Mouse (Mus musculus) midbrain, embryonic 10.5 days (tissue): ENCODE results near the gene Tmem178. TPM values are rescaled to one million over a fixed set of nuclear protein-coding genes. Genes with fewer than 3 reads are reported as not detected.

Experiments used
- DNase-seq: peaks from one replicate; pipeline ENCODE4 v3.0.0-alpha.2; 2017; ENCODE audit warnings: low spot score
- H3K27ac ChIP-seq: fragments of 300-500 bp; sonication (generic); replicated peaks from 2 replicates; pipeline ENCODE4 v1.5.1; 2016; ENCODE audit warnings: mild to moderate bottlenecking
- H3K27me3 ChIP-seq: fragments of 300-500 bp; sonication (generic); 2 replicates; pipeline ENCODE4 v1.6.1; 2016; ENCODE audit warnings: low read depth, mild to moderate bottlenecking; ENCODE audit not compliant: poor library complexity, severe bottlenecking
- H3K36me3 ChIP-seq: fragments of 300-500 bp; sonication (generic); 2 replicates; pipeline ENCODE4 v1.6.1; 2016; ENCODE audit warnings: mild to moderate bottlenecking, moderate library complexity
- H3K4me1 ChIP-seq: fragments of 300-500 bp; sonication (generic); 2 replicates; pipeline ENCODE4 v1.6.1; 2016
- H3K4me3 ChIP-seq: fragments of 300-500 bp; sonication (generic); 2 replicates; pipeline ENCODE4 v1.5.1; 2016; ENCODE audit warnings: mild to moderate bottlenecking, moderate library complexity
- H3K9me3 ChIP-seq: fragments of 300-500 bp; sonication (generic); replicated peaks from 2 replicates; pipeline ENCODE4 v1.6.1; 2016; ENCODE audit warnings: mild to moderate bottlenecking
- WGBS: fragments of 180-500 bp; shearing (Covaris S2); methylation state at CpG from one replicate; pipeline ENCODE4 v1.1.7; 2016; 5-methylcytosine and 5-hydroxymethylcytosine counted together
- polyA plus RNA-seq: library from polyadenylated mRNA; unstranded; fragments of >200 nt; fragmentation: Nextera tagmentation; extraction: Ambion mirVana; gene quantifications from 2 replicates; pipeline ENCODE4 v1.2.1, GENCODE M21; 2016

Tmem178 gene
- polyA plus RNA-seq, 1 experiment from 2014 or later, result 6.4 TPM

GRCm38 (mm10) chr17:80949895-80950294 lies 5.5 kb downstream of the Tmem178 start:
- Histone ChIP-seq H3K27ac (no peak overlapping the region), H3K9me3 (no peaks in the 10 kb centered on the region), H3K36me3 (no peaks in the 10 kb centered on the region), H3K4me3 (no peak overlapping the region), H3K4me1 (peaks cover 1% of the 10 kb centered on the region), H3K27me3 (peaks cover 22% of the 10 kb centered on the region)
- DNase-seq, result no peak
- WGBS, result 84% methylated on average over 10 of the region's 10 CpGs

- Histone ChIP-seq H3K27me3 (peaks cover 1% of the 10 kb centered on the region), H3K4me3 (no peak overlapping the region), H3K27ac (no peak overlapping the region), H3K4me1 (peaks cover 13% of the 10 kb centered on the region; the same call in 1 of the 2 replicates), H3K36me3 (no peaks in the 10 kb centered on the region), H3K9me3 (no peaks in the 10 kb centered on the region)
- no peak for DNase-seq
- 78% methylated on average over 7 of the region's 7 CpGs for WGBS
These were observed 7.9 kb downstream of the Tmem178 start for GRCm38 (mm10) chr17:80952305-80952704.

- Histone ChIP-seq H3K9me3 (peaks cover 7% of the 10 kb centered on the region; the same call in 1 of the 2 replicates), H3K27ac (0 out of 2 replicates have a peak overlapping the region, but pooled peaks have one; percentile 28), H3K4me1 (peaks cover 13% of the 10 kb centered on the region; the same call in 1 of the 2 replicates), H3K36me3 (no peaks in the 10 kb centered on the region), H3K27me3 (no peaks in the 10 kb centered on the region), H3K4me3 (no peak overlapping the region)
- no peak for DNase-seq
- 64% methylated on average over 7 of the region's 7 CpGs for WGBS
These were observed 11.0 kb downstream of the Tmem178 start for GRCm38 (mm10) chr17:80955415-80955814.

- Histone ChIP-seq H3K27ac (0 out of 2 replicates have a peak overlapping the region, but pooled peaks have one; percentile 3), H3K4me1 (peaks cover 13% of the 10 kb centered on the region; the same call in 1 of the 2 replicates), H3K9me3 (peaks cover 7% of the 10 kb centered on the region; the same call in 1 of the 2 replicates), H3K27me3 (no peaks in the 10 kb centered on the region), H3K36me3 (no peaks in the 10 kb centered on the region), H3K4me3 (no peak overlapping the region)
- DNase-seq, result no peak
- 86% methylated on average over 10 of the region's 10 CpGs for WGBS
These were observed 11.8 kb downstream of the Tmem178 start for GRCm38 (mm10) chr17:80955998-80956811.

GRCm38 (mm10) chr17:80958332-80958731 lies 13.9 kb downstream of the Tmem178 start:
- WGBS, result 85% methylated on average over 6 of the region's 6 CpGs
- no peaks in the 10 kb centered on the region for H3K36me3 ChIP-seq
- H3K27ac ChIP-seq, result no peak overlapping the region
- H3K4me1 ChIP-seq, result peaks cover 13% of the 10 kb centered on the region; the same call in 1 of the 2 replicates
- H3K27me3 ChIP-seq, result no peaks in the 10 kb centered on the region
- H3K9me3 ChIP-seq, result peaks cover 7% of the 10 kb centered on the region; the same call in 1 of the 2 replicates
- no peak overlapping the region for H3K4me3 ChIP-seq
- no peak for DNase-seq

- WGBS, result 76% methylated on average over 2 of the region's 2 CpGs
- H3K36me3 ChIP-seq, result no peaks in the 10 kb centered on the region
These were observed 15.4 kb downstream of the Tmem178 start for GRCm38 (mm10) chr17:80959840-80960239.

GRCm38 (mm10) chr17:80967475-80967874 lies 23.0 kb downstream of the Tmem178 start:
- Histone ChIP-seq H3K9me3 (no peaks in the 10 kb centered on the region), H3K36me3 (no peaks in the 10 kb centered on the region), H3K27ac (no peak overlapping the region), H3K27me3 (no peaks in the 10 kb centered on the region), H3K4me3 (no peak overlapping the region), H3K4me1 (peaks cover 57% of the 10 kb centered on the region)
- WGBS, result 50% methylated on average over 7 of the region's 7 CpGs
- DNase-seq, result peak; percentile 34

More at GRCm38 (mm10) chr17:80959840-80960239, 15.4 kb downstream of the Tmem178 start:
- no peak for DNase-seq
- peaks cover 23% of the 10 kb centered on the region for H3K4me1 ChIP-seq
- H3K27me3 ChIP-seq, result no peaks in the 10 kb centered on the region
- H3K27ac ChIP-seq, result no peak overlapping the region
- peaks cover 7% of the 10 kb centered on the region; the same call in 1 of the 2 replicates for H3K9me3 ChIP-seq
- no peak overlapping the region for H3K4me3 ChIP-seq

GRCm38 (mm10) chr17:80969643-80970619 lies 25.5 kb downstream of the Tmem178 start:
- WGBS, result 58% methylated on average over 18 of the region's 18 CpGs
- Histone ChIP-seq H3K9me3 (no peaks in the 10 kb centered on the region), H3K4me3 (no peak overlapping the region), H3K36me3 (no peaks in the 10 kb centered on the region), H3K27ac (peak overlapping the region; percentile 67), H3K27me3 (no peaks in the 10 kb centered on the region), H3K4me1 (peaks cover 47% of the 10 kb centered on the region)
- DNase-seq, result peak; percentile 39

- no peak for DNase-seq
- Histone ChIP-seq H3K27me3 (no peaks in the 10 kb centered on the region), H3K4me3 (no peak overlapping the region), H3K36me3 (no peaks in the 10 kb centered on the region), H3K27ac (peak overlapping the region; percentile 67; the same call in 1 of the 2 replicates), H3K4me1 (peaks cover 41% of the 10 kb centered on the region), H3K9me3 (no peaks in the 10 kb centered on the region)
- 84% methylated on average over 10 of the region's 10 CpGs for WGBS
These were observed 26.3 kb downstream of the Tmem178 start for GRCm38 (mm10) chr17:80970716-80971115.

- Histone ChIP-seq H3K9me3 (no peaks in the 10 kb centered on the region), H3K27me3 (no peaks in the 10 kb centered on the region), H3K4me1 (peaks cover 34% of the 10 kb centered on the region), H3K27ac (no peak overlapping the region), H3K36me3 (no peaks in the 10 kb centered on the region), H3K4me3 (no peak overlapping the region)
- WGBS, result 93% methylated on average over 7 of the region's 7 CpGs
- no peak for DNase-seq
These were observed 28.5 kb downstream of the Tmem178 start for GRCm38 (mm10) chr17:80972891-80973290.

GRCm38 (mm10) chr17:80977245-80977644 lies 32.8 kb downstream of the Tmem178 start:
- 95% methylated on average over 5 of the region's 5 CpGs for WGBS
- Histone ChIP-seq H3K4me1 (peaks cover 9% of the 10 kb centered on the region), H3K27me3 (no peaks in the 10 kb centered on the region), H3K9me3 (no peaks in the 10 kb centered on the region), H3K36me3 (no peaks in the 10 kb centered on the region), H3K27ac (no peak overlapping the region), H3K4me3 (no peak overlapping the region)
- no peak for DNase-seq

- WGBS, result 79% methylated on average over 10 of the region's 10 CpGs
- H3K4me3 ChIP-seq, result no peak overlapping the region
- H3K27me3 ChIP-seq, result no peaks in the 10 kb centered on the region
- no peak for DNase-seq
- no peaks in the 10 kb centered on the region for H3K36me3 ChIP-seq
- no peak overlapping the region for H3K27ac ChIP-seq
- H3K9me3 ChIP-seq, result no peaks in the 10 kb centered on the region
- peaks cover 16% of the 10 kb centered on the region for H3K4me1 ChIP-seq
These were observed 35.7 kb downstream of the Tmem178 start for GRCm38 (mm10) chr17:80980096-80980495.
